Mouse (Mus musculus): ENCODE results near the gene Sugct. TPM values are rescaled to one million over a fixed set of nuclear protein-coding genes. Genes with fewer than 3 reads are reported as not detected.

Gene Sugct
- polyA plus RNA-seq, 1 experiment from 2014 or later = 5.1 TPM

GRCm38 (mm10) chr13:16937422-16938202 lies 757.7 kb downstream of the Sugct start:
- ATAC-seq (ENCODE audit: extremely low read depth, insufficient number of reproducible peaks, low FRiP score, low TSS enrichment) = no peak
- H3K36me3 ChIP-seq = no peaks in the 10 kb centered on the region
- H3K4me1 ChIP-seq = peaks cover 34% of the 10 kb centered on the region
- peak overlapping the region; percentile 56 for H3K27ac ChIP-seq (replicated peaks)
- H3K4me2 ChIP-seq = peak overlapping the region; percentile 38
- H3K9me3 ChIP-seq = no peaks in the 10 kb centered on the region
- WGBS = 22% methylated on average over 11 of the region's 11 CpGs
- no peak overlapping the region for H3K4me3 ChIP-seq
- no peaks in the 10 kb centered on the region for H3K27me3 ChIP-seq (replicated peaks)
- H3K9ac ChIP-seq = 0 out of 2 replicates have a peak overlapping the region, but pooled peaks have one; percentile 7

DNA sequence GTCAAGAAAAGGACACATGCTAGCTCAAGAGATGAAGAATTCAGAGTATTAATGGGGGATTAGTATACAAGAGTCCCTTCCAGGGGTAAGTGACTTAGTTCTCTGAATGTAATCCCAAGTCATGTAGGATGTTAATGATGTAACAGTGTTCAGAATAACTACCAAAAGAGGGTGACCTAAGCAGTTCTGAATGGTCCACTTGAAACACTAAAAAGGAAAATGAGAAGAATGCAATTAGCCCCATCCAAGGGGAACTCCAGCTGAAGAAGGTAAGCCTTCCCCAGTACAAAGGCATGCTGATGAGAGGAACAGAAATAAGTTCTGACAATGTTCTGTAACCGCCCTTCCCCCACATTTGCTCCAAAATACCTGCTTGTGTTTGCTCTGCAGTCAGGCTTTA lies 760.3 kb downstream of the Sugct start:
- Histone ChIP-seq H3K4me2 (no peak overlapping the region), H3K27ac (replicated peaks) (peak overlapping the region; percentile 48), H3K9me3 (no peaks in the 10 kb centered on the region), H3K27me3 (replicated peaks) (no peaks in the 10 kb centered on the region), H3K4me1 (peaks cover 34% of the 10 kb centered on the region), H3K9ac (no peak overlapping the region), H3K36me3 (no peaks in the 10 kb centered on the region), H3K4me3 (no peak overlapping the region)
- WGBS = 35% methylated on average over 1 of the region's 1 CpGs
- peak; percentile 77; the same call in 1 of the 2 replicates for ATAC-seq (ENCODE audit: extremely low read depth, insufficient number of reproducible peaks, low FRiP score, low TSS enrichment)

DNA sequence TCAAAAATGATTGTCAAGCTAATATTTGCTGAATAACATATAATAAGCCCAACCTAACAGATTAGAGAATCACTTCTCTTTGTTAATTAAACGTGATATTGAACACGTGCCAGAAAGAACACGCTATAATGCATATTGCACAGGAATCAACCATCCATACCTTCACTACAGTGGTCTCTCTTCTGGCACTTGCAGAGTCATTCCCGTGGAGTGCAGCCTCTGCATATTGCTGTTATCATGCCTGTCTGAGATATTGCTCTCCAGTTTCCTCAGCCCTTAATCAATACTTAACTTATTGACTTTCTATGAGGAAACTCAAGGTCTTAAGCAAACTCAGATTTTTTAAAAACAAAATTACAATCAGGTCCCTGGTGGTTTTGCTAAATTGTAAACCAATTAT lies 761.8 kb downstream of the Sugct start:
- H3K9me3 ChIP-seq = no peaks in the 10 kb centered on the region
- 77% methylated on average over 4 of the region's 4 CpGs for WGBS
- H3K36me3 ChIP-seq = no peaks in the 10 kb centered on the region
- ATAC-seq (ENCODE audit: extremely low read depth, insufficient number of reproducible peaks, low FRiP score, low TSS enrichment) = no peak
- H3K27me3 ChIP-seq (replicated peaks) = no peaks in the 10 kb centered on the region
- peaks cover 33% of the 10 kb centered on the region for H3K4me1 ChIP-seq
- no peak overlapping the region for H3K4me3 ChIP-seq
- H3K9ac ChIP-seq = no peak overlapping the region
- no peak overlapping the region for H3K4me2 ChIP-seq
- H3K27ac ChIP-seq (replicated peaks) = no peak overlapping the region

GRCm38 (mm10) chr13:16921305-16921704 lies 774.0 kb downstream of the Sugct start:
- 43% methylated on average over 4 of the region's 4 CpGs for WGBS

DNA sequence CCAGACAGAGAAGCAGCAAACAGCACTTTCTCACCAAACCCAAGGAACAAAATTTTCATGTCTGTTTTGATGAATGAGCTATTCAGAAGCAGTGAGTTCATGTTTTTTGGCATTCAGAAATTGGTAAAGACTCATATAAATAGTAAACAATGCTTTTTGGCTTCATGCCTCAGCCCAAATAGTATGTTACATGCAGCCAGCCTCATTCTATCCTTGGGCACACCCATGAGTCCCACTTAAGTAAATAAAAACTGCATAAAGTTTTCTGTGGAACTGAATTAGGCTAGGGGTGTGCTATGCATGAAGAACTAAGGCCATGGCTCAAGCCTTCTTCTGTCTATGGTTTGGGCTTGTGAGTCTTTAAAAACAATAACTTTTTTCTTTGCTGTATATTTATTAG lies 779.7 kb downstream of the Sugct start:
- H3K27ac ChIP-seq (replicated peaks) = no peak overlapping the region
- no peak for ATAC-seq (ENCODE audit: extremely low read depth, insufficient number of reproducible peaks, low FRiP score, low TSS enrichment)

More at GRCm38 (mm10) chr13:16921305-16921704, 774.0 kb downstream of the Sugct start:
- Histone ChIP-seq H3K9ac (no peak overlapping the region), H3K4me2 (no peak overlapping the region), H3K27ac (replicated peaks) (no peak overlapping the region), H3K9me3 (no peaks in the 10 kb centered on the region), H3K4me3 (no peak overlapping the region), H3K27me3 (replicated peaks) (no peaks in the 10 kb centered on the region), H3K36me3 (no peaks in the 10 kb centered on the region), H3K4me1 (no peaks in the 10 kb centered on the region)
- no peak for ATAC-seq (ENCODE audit: extremely low read depth, insufficient number of reproducible peaks, low FRiP score, low TSS enrichment)

GRCm38 (mm10) chr13:16912214-16912613 lies 783.1 kb downstream of the Sugct start:
- no peak overlapping the region for H3K27ac ChIP-seq (replicated peaks)
- H3K27me3 ChIP-seq (replicated peaks) = no peaks in the 10 kb centered on the region
- no peaks in the 10 kb centered on the region for H3K4me1 ChIP-seq
- no peak overlapping the region for H3K4me3 ChIP-seq
- no peaks in the 10 kb centered on the region for H3K9me3 ChIP-seq
- no peaks in the 10 kb centered on the region for H3K36me3 ChIP-seq
- no peak overlapping the region for H3K9ac ChIP-seq
- ATAC-seq (ENCODE audit: extremely low read depth, insufficient number of reproducible peaks, low FRiP score, low TSS enrichment) = no peak
- no peak overlapping the region for H3K4me2 ChIP-seq

More for the DNA sequence above, 779.7 kb downstream of the Sugct start:
- no peaks in the 10 kb centered on the region for H3K27me3 ChIP-seq (replicated peaks)
- H3K36me3 ChIP-seq = no peaks in the 10 kb centered on the region
- H3K9ac ChIP-seq = no peak overlapping the region
- H3K9me3 ChIP-seq = no peaks in the 10 kb centered on the region
- H3K4me2 ChIP-seq = no peak overlapping the region
- H3K4me1 ChIP-seq = no peaks in the 10 kb centered on the region
- no peak overlapping the region for H3K4me3 ChIP-seq

GRCm38 (mm10) chr13:16906974-16907373 lies 788.4 kb downstream of the Sugct start:
- no peak overlapping the region for H3K4me2 ChIP-seq
- no peaks in the 10 kb centered on the region for H3K4me1 ChIP-seq
- H3K9me3 ChIP-seq = no peaks in the 10 kb centered on the region
- WGBS = 78% methylated on average over 1 of the region's 1 CpGs
- no peak for ATAC-seq (ENCODE audit: extremely low read depth, insufficient number of reproducible peaks, low FRiP score, low TSS enrichment)
- H3K27me3 ChIP-seq (replicated peaks) = no peaks in the 10 kb centered on the region
- H3K4me3 ChIP-seq = no peak overlapping the region
- H3K27ac ChIP-seq (replicated peaks) = no peak overlapping the region
- no peak overlapping the region for H3K9ac ChIP-seq
- no peaks in the 10 kb centered on the region for H3K36me3 ChIP-seq

DNA sequence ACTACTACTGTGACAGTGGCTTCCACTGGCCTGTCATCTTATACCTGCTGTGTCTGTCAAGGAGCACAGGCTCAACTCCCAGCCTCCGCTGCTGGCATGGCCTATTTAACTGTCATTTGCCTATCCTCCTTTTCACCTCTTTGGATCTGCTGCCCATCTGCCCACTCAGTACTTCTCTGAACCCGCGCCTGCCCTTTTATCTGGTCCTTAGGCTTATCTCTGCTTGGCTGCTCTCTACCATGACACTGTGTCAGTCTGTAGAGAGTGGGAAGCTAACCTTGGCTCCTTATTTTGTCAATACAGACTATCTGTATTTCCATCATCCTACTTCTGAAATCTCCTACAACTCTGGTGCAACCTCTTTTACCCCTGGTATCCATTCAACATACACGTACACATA lies 793.9 kb downstream of the Sugct start:
- H3K9ac ChIP-seq = no peak overlapping the region
- ATAC-seq (ENCODE audit: extremely low read depth, insufficient number of reproducible peaks, low FRiP score, low TSS enrichment) = no peak
- H3K27me3 ChIP-seq (replicated peaks) = no peaks in the 10 kb centered on the region
- H3K4me2 ChIP-seq = no peak overlapping the region
- H3K27ac ChIP-seq (replicated peaks) = no peak overlapping the region
- 41% methylated on average over 4 of the region's 4 CpGs for WGBS
- no peaks in the 10 kb centered on the region for H3K36me3 ChIP-seq
- H3K4me3 ChIP-seq = no peak overlapping the region
- H3K4me1 ChIP-seq = no peaks in the 10 kb centered on the region
- no peaks in the 10 kb centered on the region for H3K9me3 ChIP-seq

DNA sequence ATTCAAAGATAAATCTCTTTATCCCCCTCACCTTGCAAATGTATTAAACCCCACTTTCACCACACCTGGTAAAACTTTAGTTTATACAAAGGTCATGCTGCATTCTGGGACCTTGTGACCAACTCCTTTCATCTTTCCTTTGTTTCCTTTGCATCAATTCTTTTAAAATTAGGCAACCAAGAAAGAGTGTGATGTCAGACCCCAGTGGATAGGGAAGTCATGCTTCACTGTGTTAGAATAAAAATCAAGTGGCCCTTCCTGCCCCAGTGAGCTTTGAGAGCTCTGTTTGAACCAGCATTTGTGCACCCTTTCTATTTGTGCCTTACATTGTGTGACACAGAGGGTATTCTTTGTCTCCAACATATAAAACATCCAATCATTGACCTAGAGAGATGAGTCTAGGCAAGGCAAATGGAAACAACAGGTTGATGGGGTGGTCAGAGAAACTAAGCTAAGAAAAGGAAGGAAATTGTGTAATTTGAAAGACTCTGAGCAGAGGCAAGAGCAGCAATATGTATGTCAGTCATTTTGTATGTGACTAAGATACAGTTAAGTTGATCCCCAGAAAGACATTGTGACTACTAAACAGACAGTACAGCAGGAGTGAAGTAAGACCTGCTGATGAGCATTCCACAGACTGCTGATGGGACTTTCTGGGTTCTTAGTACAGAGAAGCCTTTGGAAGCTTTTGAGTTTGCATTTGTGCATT lies 797.1 kb downstream of the Sugct start:
- ATAC-seq (ENCODE audit: extremely low read depth, insufficient number of reproducible peaks, low FRiP score, low TSS enrichment) = no peak

GRCm38 (mm10) chr13:16878056-16878455 lies 817.3 kb downstream of the Sugct start:
- Histone ChIP-seq H3K36me3 (no peaks in the 10 kb centered on the region), H3K9me3 (no peaks in the 10 kb centered on the region), H3K4me2 (no peak overlapping the region), H3K27ac (replicated peaks) (no peak overlapping the region), H3K27me3 (replicated peaks) (no peaks in the 10 kb centered on the region), H3K4me3 (no peak overlapping the region), H3K4me1 (no peaks in the 10 kb centered on the region), H3K9ac (no peak overlapping the region)
- WGBS = 54% methylated on average over 1 of the region's 1 CpGs
- no peak for ATAC-seq (ENCODE audit: extremely low read depth, insufficient number of reproducible peaks, low FRiP score, low TSS enrichment)

More for the DNA sequence above, 797.1 kb downstream of the Sugct start:
- Histone ChIP-seq H3K27me3 (replicated peaks) (no peaks in the 10 kb centered on the region), H3K9me3 (no peaks in the 10 kb centered on the region), H3K4me1 (no peaks in the 10 kb centered on the region), H3K4me3 (no peak overlapping the region), H3K4me2 (no peak overlapping the region), H3K36me3 (no peaks in the 10 kb centered on the region), H3K27ac (replicated peaks) (no peak overlapping the region), H3K9ac (no peak overlapping the region)

GRCm38 (mm10) chr13:16859986-16860385 lies 835.4 kb downstream of the Sugct start:
- no peak overlapping the region for H3K4me3 ChIP-seq
- H3K4me2 ChIP-seq = no peak overlapping the region
- no peaks in the 10 kb centered on the region for H3K27me3 ChIP-seq (replicated peaks)
- no peak overlapping the region for H3K9ac ChIP-seq
- no peak overlapping the region for H3K27ac ChIP-seq (replicated peaks)
- ATAC-seq (ENCODE audit: extremely low read depth, insufficient number of reproducible peaks, low FRiP score, low TSS enrichment) = no peak
- 49% methylated on average over 2 of the region's 2 CpGs for WGBS
- H3K36me3 ChIP-seq = no peaks in the 10 kb centered on the region
- no peaks in the 10 kb centered on the region for H3K9me3 ChIP-seq
- H3K4me1 ChIP-seq = no peaks in the 10 kb centered on the region

- Histone ChIP-seq H3K36me3 (no peaks in the 10 kb centered on the region), H3K9me3 (no peaks in the 10 kb centered on the region), H3K4me2 (no peak overlapping the region), H3K27ac (replicated peaks) (peak overlapping the region; percentile 34; the same call in 1 of the 2 replicates), H3K4me3 (no peak overlapping the region), H3K9ac (no peak overlapping the region), H3K27me3 (replicated peaks) (no peaks in the 10 kb centered on the region), H3K4me1 (peaks cover 14% of the 10 kb centered on the region)
- 26% methylated on average over 2 of the region's 2 CpGs for WGBS
- no peak for ATAC-seq (ENCODE audit: extremely low read depth, insufficient number of reproducible peaks, low FRiP score, low TSS enrichment)
Measured at GRCm38 (mm10) chr13:16847236-16847635, 848.1 kb downstream of the Sugct start.
